Mouse (Mus musculus): ENCODE measurements around the gene Misp.
A peak's percentile ranks its signal among the peaks of the same experiment; 100 is the strongest.

The Misp gene

GRCm38 (mm10) chr10:79822372-79822771 lies 1.6 kb downstream of the Misp start:
- no peak for DNase-seq (ENCODE audit: low read depth, low spot score)

- no peak for DNase-seq (ENCODE audit: low read depth, low spot score)
Measured at GRCm38 (mm10) chr10:79823011-79823410, 2.2 kb downstream of the Misp start.

DNA sequence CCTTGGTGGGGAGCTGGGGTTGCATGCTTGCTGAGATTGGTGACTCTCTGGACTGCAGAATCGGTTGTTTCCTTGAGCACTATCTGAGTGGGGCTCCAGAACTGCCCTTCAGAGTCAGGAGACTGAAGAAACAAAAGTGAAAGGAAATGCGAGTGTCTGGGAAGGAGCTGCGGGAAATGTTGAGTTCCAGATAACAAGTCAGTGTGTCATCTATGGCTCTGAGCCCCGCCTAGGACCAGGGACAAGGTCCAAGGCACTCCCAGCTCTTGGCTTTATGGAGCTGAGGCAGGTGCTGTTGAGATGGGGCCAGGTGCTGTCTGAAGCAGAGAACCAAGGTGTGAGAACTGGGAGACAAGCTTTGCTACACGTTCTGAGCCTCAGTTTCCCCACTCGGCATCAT lies 3.6 kb downstream of the Misp start:
- no peak for DNase-seq (ENCODE audit: low read depth, low spot score)

GRCm38 (mm10) chr10:79831583-79831982 lies 10.8 kb downstream of the Misp start:
- DNase-seq (ENCODE audit: low read depth, low spot score), result no peak

- no peak for DNase-seq (ENCODE audit: low read depth, low spot score)
Measured at GRCm38 (mm10) chr10:79832026-79832785, 11.4 kb downstream of the Misp start.

DNA sequence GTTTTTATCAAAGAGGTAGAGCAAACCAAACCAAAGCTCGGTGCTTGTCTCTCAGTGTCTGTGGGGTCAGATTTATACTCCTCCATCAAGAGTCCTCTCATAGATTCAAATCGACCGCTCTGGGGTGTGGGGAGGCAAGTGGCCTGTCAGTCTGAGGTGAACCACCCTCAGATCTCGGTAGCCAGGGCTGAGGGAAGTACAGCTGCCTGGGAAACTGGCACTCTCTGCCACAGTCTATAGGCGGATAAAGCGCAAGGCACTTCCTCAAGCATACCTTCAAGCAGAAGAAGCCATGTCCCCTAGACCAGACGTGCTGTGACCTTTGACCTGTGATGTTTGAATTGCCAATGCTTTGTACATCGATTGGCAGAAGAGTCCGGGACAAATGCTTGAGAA lies 12.0 kb downstream of the Misp start:
- no peak for DNase-seq (ENCODE audit: low read depth, low spot score)

DNA sequence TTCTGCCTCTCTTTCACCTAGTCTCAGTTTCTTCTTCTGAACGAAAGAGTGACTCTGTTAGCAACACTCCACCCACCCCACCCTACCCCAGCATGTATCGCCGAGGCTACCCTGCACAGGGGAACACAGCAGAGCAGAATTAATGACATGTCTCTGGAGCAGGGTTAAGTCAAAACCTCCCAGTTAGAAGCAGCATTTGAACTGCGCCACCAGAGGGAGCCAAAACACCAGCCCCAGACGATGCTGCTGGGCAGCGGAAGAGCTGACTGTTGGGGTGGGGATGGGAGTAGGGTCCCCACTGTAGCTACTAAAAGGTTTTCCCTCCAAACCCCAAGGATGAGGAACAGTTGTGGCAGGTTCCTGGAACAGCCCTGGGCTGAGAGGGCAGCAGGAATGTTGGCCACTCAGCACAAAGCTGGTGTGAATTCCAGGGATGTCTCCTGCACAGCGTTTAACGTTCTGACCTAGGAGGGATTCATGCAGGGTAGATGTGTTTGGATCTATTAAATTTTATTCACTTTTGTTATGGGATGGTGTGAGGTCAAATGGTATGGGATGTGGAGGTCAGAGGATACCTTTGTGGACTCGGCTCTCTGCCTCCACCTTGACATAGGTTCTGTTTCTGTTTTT lies 14.1 kb downstream of the Misp start:
- no peak for DNase-seq (ENCODE audit: low read depth, low spot score)

DNA sequence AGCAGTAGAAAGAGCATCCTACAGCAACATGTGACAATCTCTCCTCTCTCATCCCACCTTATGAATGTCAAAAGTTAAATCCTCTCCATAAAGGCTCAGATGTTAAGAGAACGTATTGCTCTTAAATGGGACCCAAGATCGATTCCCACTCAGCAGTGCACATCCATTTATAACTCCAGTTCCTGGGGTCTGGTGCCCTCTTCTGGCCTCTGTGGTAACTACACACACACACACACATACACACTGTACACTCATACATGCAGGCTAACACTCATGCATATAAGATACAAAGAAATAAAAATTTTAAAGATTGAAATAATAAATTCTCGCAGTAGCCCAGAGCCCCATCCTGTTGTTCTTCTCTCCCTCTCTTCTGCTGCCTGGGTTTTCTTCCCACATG lies 16.1 kb downstream of the Misp start:
- DNase-seq (ENCODE audit: low read depth, low spot score), result no peak

- DNase-seq (ENCODE audit: low read depth, low spot score), result no peak
Measured at GRCm38 (mm10) chr10:79838151-79838550, 17.4 kb downstream of the Misp start.

DNA sequence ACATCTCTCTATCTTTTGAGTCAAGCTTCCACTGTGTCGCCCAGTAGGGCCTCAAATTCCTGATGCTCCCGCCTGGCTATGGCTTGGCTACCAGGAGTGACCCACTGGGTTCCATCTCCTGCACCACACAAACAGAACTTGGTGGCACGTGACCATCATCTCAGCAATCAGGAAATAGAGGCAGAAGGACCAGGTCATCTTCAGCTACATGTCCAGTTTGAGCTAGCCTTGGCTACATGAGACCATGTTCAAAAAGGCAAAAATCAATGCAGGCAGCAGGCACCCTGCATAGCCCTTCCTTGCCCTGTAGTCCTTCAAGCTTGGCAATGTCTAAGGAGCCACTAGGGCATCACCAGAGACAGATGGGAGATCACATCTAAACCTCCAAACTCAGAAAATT lies 19.3 kb downstream of the Misp start:
- DNase-seq (ENCODE audit: low read depth, low spot score), result no peak

- peak; percentile 84 for DNase-seq (ENCODE audit: low read depth, low spot score)
Measured at GRCm38 (mm10) chr10:79840644-79841551, 20.1 kb downstream of the Misp start.

DNA sequence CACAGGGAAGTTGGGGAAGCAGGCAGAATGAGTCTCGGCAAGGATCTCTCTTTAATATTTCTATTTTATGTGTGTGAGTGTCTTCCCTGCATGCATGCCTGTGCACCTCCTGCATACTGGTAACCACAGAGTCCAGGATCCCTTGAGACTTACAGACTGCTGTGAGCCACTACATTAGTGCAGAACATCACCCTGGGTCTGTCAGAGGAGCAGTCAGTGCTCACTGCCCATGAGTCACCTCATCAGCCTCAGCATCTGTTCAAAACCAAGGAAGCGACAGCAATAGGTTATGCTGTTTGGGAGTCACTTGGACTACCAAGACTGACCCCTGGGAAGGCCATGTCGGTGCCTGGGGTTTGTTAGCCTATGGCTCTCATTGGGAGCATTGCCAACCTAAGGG lies 21.5 kb downstream of the Misp start:
- no peak for DNase-seq (ENCODE audit: low read depth, low spot score)

GRCm38 (mm10) chr10:79843476-79843875 lies 22.7 kb downstream of the Misp start:
- no peak for DNase-seq (ENCODE audit: low read depth, low spot score)

DNA sequence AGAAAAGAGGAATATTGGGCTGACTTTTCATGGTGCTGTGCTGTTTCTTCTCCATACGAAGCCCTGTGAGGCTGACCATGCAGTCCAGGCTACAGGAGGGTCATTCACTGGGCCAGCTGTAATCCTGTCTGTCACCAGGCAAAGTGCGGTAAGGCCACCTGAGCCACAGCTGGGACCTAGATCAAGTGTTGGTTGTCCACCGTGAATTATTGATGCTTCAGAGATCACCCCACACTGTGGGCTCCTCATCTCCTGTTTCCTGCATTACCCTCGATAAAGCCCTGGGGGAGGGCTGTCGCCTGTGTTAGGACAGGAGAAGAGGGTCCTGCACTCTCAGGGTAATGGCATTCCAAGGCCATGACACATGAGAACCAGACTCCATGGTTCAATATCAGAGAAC lies 25.8 kb downstream of the Misp start:
- DNase-seq (ENCODE audit: low read depth, low spot score), result no peak

- DNase-seq (ENCODE audit: low read depth, low spot score), result no peak
Measured at GRCm38 (mm10) chr10:79849941-79850628, 29.3 kb downstream of the Misp start.

DNA sequence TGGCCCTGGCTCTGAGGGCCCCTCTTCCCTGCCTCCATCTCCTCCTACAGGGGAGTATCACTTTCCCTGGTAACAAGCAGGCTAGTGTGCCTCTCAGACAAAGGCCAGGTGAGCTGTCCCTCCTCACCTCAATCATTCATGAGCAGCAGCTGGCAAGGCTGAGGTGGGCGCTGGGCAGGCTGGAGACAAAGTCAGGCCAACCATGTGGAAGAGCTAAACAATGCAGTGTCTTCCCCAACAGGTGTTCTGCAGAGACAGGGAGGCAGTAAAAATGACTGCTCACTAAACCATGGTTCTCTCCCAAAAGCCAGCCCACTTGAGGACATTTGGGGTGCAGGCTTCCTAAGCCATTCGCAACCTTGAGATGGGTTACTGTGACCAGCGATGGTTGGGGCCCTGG lies 30.9 kb downstream of the Misp start:
- DNase-seq (ENCODE audit: low read depth, low spot score), result no peak

DNA sequence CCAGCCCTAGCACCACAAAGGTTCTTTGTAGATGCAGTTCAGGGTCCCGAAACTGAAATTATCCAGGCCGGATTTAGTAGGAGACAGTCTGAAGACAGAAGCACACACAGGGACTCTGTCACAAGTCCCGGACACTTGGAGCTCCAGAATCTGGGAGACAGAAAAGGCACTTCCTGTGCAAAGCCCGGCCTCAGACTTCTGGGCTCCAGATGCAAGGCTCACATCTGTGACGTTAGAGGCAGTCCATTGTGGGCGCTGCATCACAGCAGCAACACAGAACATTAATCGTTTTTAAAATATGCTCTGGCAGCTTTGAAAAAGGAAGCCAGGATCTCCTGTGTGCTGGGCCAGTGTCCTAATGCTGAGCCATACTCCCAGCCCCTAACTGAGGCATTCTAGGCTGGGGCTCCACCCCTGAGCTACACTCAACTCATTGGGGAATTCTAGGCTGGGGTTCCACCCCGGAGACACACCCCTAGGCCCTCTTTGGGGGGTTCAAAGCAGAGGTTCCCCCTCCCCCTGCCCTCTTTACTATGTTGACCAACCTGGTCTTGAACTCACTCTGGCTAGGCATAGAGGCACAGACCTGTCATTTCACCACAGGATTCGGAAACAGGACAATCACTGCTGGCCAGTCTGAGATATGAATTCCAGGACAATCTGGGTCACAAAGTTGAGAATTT lies 31.5 kb downstream of the Misp start:
- DNase-seq (ENCODE audit: low read depth, low spot score), result no peak

DNA sequence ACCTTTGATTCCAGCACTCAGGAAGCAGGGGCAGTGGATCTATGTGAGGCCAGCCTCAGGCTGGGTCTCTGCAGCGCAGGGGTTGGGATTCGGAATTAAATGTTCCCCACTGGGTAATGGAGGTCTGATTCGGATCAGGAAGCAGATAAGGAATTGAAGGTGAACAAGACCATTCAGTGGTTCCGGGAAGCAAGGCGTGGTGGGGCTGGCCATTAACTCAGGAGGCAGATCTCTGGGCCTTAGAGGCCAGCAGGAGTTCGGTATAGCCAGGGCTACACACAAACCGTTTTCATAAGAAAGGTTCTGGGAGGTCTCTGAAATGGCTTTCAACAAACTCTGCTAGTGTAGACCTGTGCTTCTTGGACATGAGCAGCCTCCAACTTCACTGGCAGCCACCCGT lies 32.0 kb downstream of the Misp start:
- no peak for DNase-seq (ENCODE audit: low read depth, low spot score)

DNA sequence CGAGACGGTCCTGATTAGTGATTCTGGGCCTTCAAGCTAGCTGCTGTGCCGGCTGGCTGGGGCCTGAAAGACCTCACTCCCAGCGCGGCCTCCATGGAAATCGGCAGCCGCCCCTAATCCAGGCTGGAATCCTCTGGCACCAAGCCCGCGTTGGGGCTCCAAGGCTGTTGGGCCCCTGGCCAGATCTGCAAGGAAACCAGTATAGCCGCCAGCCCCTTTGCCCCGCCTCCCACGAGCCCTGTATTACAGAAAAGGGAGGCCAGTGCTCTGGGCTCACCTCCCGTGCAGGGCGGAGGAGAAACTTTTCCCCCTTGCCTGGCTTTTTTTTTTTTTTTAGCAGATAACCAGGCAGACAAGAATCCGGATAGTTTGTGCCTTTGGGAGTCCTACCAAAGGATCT lies 32.6 kb downstream of the Misp start:
- DNase-seq (ENCODE audit: low read depth, low spot score), result no peak

DNA sequence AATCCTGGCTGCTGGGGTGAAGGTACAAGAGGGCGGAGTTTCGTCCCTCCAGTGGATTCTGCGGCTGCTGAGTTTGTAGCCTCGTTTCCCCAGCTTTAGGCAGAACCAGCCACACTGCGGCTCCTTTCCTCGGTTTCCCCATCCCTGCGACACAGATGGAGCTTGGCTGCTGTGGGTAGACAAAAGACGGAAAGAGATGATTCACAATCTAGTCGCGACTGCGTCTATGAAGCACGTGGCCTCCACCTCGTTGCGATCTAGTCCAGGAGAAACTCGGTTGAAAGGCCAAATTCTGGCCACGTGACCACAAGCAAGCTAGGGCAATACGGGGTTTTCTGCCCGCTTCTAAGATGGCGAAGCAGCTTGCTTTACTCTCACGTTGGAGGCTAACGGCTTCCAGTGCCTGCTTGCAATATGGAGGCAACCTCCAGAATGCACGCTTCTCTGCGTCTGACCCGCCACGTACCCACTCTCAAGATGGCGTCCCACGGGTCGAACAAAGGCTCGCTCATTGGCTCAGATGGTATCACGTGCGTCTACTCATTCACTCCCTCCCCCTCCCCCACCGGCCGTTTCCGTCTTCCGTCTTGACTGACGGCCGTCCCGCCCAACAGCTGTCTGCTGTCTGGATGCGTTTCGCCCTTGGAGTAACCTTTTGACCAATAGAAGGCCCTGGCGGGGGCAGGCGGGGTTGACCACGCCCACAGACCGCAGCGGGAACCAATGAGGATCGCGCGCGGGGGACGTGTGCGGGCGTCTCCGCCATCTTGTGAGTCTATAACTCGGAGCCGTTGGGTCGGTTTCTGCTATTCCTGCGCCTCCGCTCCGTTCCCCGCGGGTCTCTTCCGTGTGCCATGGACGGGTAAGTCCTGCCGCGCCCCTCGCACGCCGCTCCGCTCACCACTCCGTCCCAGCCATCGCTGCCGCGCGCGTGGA lies 33.3 kb downstream of the Misp start, which contains the start of gene Ptbp1:
Gene Ptbp1, plus strand, starts transcription at position 568 of the 936 bp plus-strand sequence.
- peak; percentile 100 for DNase-seq (ENCODE audit: low read depth, low spot score)

Measured in telencephalon, adult 2 months (tissue).